Comparison of ENCODE assay signal across 7 mouse cellular contexts in the genomic region with DNA sequence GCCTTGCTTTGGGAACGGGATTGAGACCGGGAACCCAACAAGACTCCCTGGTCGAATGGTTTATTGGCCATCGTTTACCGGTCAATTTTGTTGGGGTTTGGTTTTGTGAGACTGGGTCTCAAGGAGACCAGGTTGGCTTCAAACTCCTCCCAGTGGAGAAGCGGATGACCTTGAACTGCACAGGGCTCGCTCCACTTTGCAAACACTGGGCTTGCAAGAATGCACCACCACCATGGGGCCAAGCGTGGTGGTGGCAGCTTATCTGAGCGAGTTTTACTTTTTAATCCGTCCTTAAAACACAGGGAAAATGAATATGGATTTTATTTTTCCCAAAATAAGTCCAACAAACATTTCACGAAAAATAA. TPM values are rescaled to one million over a fixed set of nuclear protein-coding genes. Genes with fewer than 3 reads are reported as not detected.
DNase-seq lines count a peak whose midpoint lies in the region; ATAC-seq and TF ChIP-seq lines count a peak whose summit lies in the region.

No protein-coding gene starts in this region.

- peak overlapping the region; percentile 99 for H3K4me2 ChIP-seq in limb, embryonic 11.5 days (ENCODE audit: low read depth, severe bottlenecking)
- H3K4me2 ChIP-seq in stomach, embryonic 14.5 days (replicated peaks; ENCODE audit: low read depth, low read length) = peak overlapping the region; percentile 96

- peaks cover 5% of the 10 kb centered on the region for H3K4me1 ChIP-seq in liver, adult 2 months (ENCODE audit: control insufficient read depth, insufficient read depth, low read length)
- peaks cover 13% of the 10 kb centered on the region for H3K4me1 ChIP-seq in forebrain, embryonic 10.5 days
- no peaks in the 10 kb centered on the region for H3K4me1 ChIP-seq in limb, embryonic 11.5 days (ENCODE audit: control insufficient read depth, insufficient read depth, low read length)
- no peaks in the 10 kb centered on the region for H3K4me1 ChIP-seq in stomach, embryonic 14.5 days (ENCODE audit: control insufficient read depth, insufficient read depth, low read length)

- H3K9ac ChIP-seq in liver, adult 2 months (ENCODE audit: low read depth, low read length) = peak overlapping the region; percentile 83
- no peak overlapping the region for H3K9ac ChIP-seq in limb, embryonic 11.5 days (ENCODE audit: low read length)
- no peak overlapping the region for H3K9ac ChIP-seq in stomach, embryonic 14.5 days (replicated peaks; ENCODE audit: low read depth, low read length)

- DNase-seq in liver, adult 2 months (ENCODE audit: extremely low read depth, low read depth, low spot score) = peak; percentile 65
- no peak for DNase-seq in liver
- peak; percentile 24 for DNase-seq in forebrain, embryonic 10.5 days (ENCODE audit: extremely low spot score, low spot score)
- no peak for DNase-seq in limb, embryonic 11.5 days (ENCODE audit: low spot score)
- DNase-seq in gastrocnemius, adult 8-10 months (ENCODE audit: low spot score in 2 of 2) = no peak

- 0 out of 2 replicates have a peak, but pooled peaks cover 2% of the 10 kb centered on the region for H3K36me3 ChIP-seq in liver, adult 2 months (ENCODE audit: control insufficient read depth, insufficient read depth, low read length)
- H3K36me3 ChIP-seq in forebrain, embryonic 10.5 days (replicated peaks) = no peaks in the 10 kb centered on the region
- H3K36me3 ChIP-seq in limb, embryonic 11.5 days (ENCODE audit: control insufficient read depth, insufficient read depth, low read length) = no peaks in the 10 kb centered on the region
- H3K36me3 ChIP-seq in stomach, embryonic 14.5 days (ENCODE audit: control insufficient read depth, insufficient read depth, low read length) = no peaks in the 10 kb centered on the region

- H3K4me3 ChIP-seq in liver, adult 2 months (ENCODE audit: insufficient read depth, low read depth, low read length) = peak overlapping the region; percentile 70
- peak overlapping the region; percentile 84 for H3K4me3 ChIP-seq in forebrain, embryonic 10.5 days
- H3K4me3 ChIP-seq in limb, embryonic 11.5 days (ENCODE audit: low read depth, low read length) = peak overlapping the region; percentile 73
- peak overlapping the region; percentile 80 for H3K4me3 ChIP-seq in stomach, embryonic 14.5 days (ENCODE audit: low read depth, low read length)

- TF ChIP-seq CTCF in liver, adult 2 months (IDR thresholded peaks at IDR 0.05; ENCODE audit: low read depth, low read length) = no peak

- peak overlapping the region; percentile 82 for H3K27ac ChIP-seq in liver, adult 2 months (replicated peaks; ENCODE audit: insufficient read depth, low read depth, low read length)
- 0 out of 2 replicates have a peak overlapping the region, but pooled peaks have one; percentile 81 for H3K27ac ChIP-seq in forebrain, embryonic 10.5 days
- H3K27ac ChIP-seq in limb, embryonic 11.5 days (replicated peaks; ENCODE audit: low read depth, low read length) = no peak overlapping the region
- H3K27ac ChIP-seq in stomach, embryonic 14.5 days (ENCODE audit: low read length) = no peak overlapping the region

- no peaks in the 10 kb centered on the region for H3K9me3 ChIP-seq in forebrain, embryonic 10.5 days
- no peaks in the 10 kb centered on the region for H3K9me3 ChIP-seq in limb, embryonic 11.5 days (ENCODE audit: control insufficient read depth, low read length)
- H3K9me3 ChIP-seq in stomach, embryonic 14.5 days (ENCODE audit: control insufficient read depth, low read depth, low read length) = no peaks in the 10 kb centered on the region

- H3K79me2 ChIP-seq in liver, adult 2 months (ENCODE audit: control insufficient read depth, insufficient read depth, low read length) = peaks cover 10% of the 10 kb centered on the region; the same call in 1 of the 2 replicates

- no peak for TF ChIP-seq POLR2A in liver, adult 2 months (IDR thresholded peaks at IDR 0.05; ENCODE audit: extremely low read depth, insufficient read depth, low read length)

- no peaks in the 10 kb centered on the region for H3K27me3 ChIP-seq in liver, adult 2 months (ENCODE audit: control insufficient read depth, insufficient read depth, low read length)
- peaks cover 28% of the 10 kb centered on the region for H3K27me3 ChIP-seq in forebrain, embryonic 10.5 days (ENCODE audit: poor library complexity, severe bottlenecking)
- H3K27me3 ChIP-seq in limb, embryonic 11.5 days (ENCODE audit: control insufficient read depth, insufficient read depth, low read length) = no peaks in the 10 kb centered on the region
- H3K27me3 ChIP-seq in stomach, embryonic 14.5 days (ENCODE audit: control insufficient read depth, insufficient read depth, low read length) = no peaks in the 10 kb centered on the region

- 9% methylated on average over 11 of the region's 11 CpGs for WGBS in liver, adult 2 months
- WGBS in forebrain, embryonic 10.5 days = 21% methylated on average over 11 of the region's 11 CpGs
- WGBS in limb, embryonic 11.5 days = 20% methylated on average over 11 of the region's 11 CpGs
- WGBS in stomach, embryonic 14.5 days = 22% methylated on average over 11 of the region's 11 CpGs

- ATAC-seq in limb, embryonic 11.5 days (ENCODE audit: insufficient number of reproducible peaks, low FRiP score, low TSS enrichment, low read depth) = peak; percentile 68; the same call in 1 of the 2 replicates
- peak; percentile 76 for ATAC-seq in stomach, embryonic 14.5 days (ENCODE audit: insufficient number of reproducible peaks, insufficient read depth, low FRiP score, low read depth)
- no peak for ATAC-seq in megakaryocyte-erythroid progenitor cell, adult 5-6 weeks (replicated peaks; ENCODE audit: low FRiP score, low TSS enrichment, poor library complexity, severe bottlenecking)

RNA-seq across cellular contexts. Expression of gene Car8, which starts 0.4 kb away (rescaled TPM):
- 59.7 and 78.2 TPM in 2 replicates for total RNA-seq in liver, adult 2 months (2014; rRNA removed)
- 12.1 and 13.4 TPM in 2 replicates for polyA plus RNA-seq in liver, adult 2 months (2012; rRNA removed)
- polyA plus RNA-seq in forebrain, embryonic 10.5 days (2016; fragmentation: Nextera tagmentation; extraction: Ambion mirVana) = 2.8 and 2.9 TPM in 2 replicates
- 2.6 and 3.5 TPM in 2 replicates for polyA plus RNA-seq in limb, embryonic 11.5 days (2014; fragmentation: Nextera tagmentation; extraction: Ambion mirVana)
- 8.9 and 11.6 TPM in 2 replicates for polyA plus RNA-seq in stomach, embryonic 14.5 days (2014; fragmentation: Nextera tagmentation; extraction: Ambion mirVana)
- 0.32 TPM in 1 of 2 replicates, not detected in the other for total RNA-seq in megakaryocyte-erythroid progenitor cell, adult 5-6 weeks (2014; fragmentation: Nextera tagmentation)
- total RNA-seq in megakaryocyte-erythroid progenitor cell, adult 5-6 weeks (2017) = not detected in 2 replicates
- 1 to 10 TPM; 1.6 to 2.8 (median 2.1) TPM for total RNA-seq in gastrocnemius, adult 8-10 months (2022)

Comparison
In these comparisons a context has a peak if more than half of its experiments do, and no peak if none do; other contexts are left out.
1. DNase-seq: peak in liver, adult 2 months (single experiment) and forebrain, embryonic 10.5 days (single experiment); none in liver (single experiment), limb, embryonic 11.5 days (single experiment) and gastrocnemius, adult 8-10 months (0 of 2).
2. H3K27ac ChIP-seq: peak in liver, adult 2 months (single experiment) and forebrain, embryonic 10.5 days (single experiment); none in limb, embryonic 11.5 days (single experiment) and stomach, embryonic 14.5 days (single experiment).
3. Peak in every context shown above with its lines, with median percentiles within 50 percentile points of each other: H3K4me3 ChIP-seq.